Mouse (Mus musculus) heart, adult 2 months (tissue): ENCODE results near the gene Agap1.

ENCODE experiments used
- CTCF ChIP-seq: fragments of 200-600 bp; IDR thresholded peaks from 2 replicates; pipeline ENCODE4 v1.8.1; 2022; ENCODE audit warnings: antibody characterized with exemption, mild to moderate bottlenecking, moderate library complexity
- EP300 ChIP-seq: fragments of 200-500 bp; IDR thresholded peaks from 2 replicates; pipeline ENCODE4 v1.6.1; 2011; ENCODE audit warnings: low read depth, low read length, control low read depth; ENCODE audit not compliant: insufficient read depth
- POLR2A ChIP-seq: fragments of 200-500 bp; IDR thresholded peaks from 2 replicates; pipeline ENCODE4 v1.6.1; 2011; ENCODE audit warnings: mild to moderate bottlenecking, low read depth, low read length, control low read depth; ENCODE audit not compliant: insufficient read depth

DNA sequence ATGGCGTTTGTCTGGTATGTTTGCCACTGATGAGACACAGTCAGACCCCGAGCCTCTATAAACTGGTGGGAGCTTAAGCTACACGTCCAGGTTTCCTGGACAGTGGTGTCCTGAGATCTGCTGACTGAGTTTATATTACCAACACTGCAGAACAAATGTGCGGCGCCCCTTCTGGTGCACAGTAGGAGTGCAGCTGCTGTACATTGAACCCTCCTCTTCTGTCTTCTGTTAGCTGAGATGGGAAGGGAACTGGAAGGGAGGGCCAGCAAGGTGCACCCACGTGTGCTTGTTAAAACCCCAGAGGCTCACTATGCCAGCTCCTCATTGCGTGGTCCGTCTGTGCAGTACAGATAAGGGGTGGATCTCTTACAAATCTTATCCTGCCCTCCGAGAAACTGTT lies 389.5 kb downstream of the Agap1 start:
- TF ChIP-seq CTCF (peak; percentile 13; the same call in 1 of the 2 replicates), EP300 (no peak), POLR2A (no peak)
